In the genomic region with DNA sequence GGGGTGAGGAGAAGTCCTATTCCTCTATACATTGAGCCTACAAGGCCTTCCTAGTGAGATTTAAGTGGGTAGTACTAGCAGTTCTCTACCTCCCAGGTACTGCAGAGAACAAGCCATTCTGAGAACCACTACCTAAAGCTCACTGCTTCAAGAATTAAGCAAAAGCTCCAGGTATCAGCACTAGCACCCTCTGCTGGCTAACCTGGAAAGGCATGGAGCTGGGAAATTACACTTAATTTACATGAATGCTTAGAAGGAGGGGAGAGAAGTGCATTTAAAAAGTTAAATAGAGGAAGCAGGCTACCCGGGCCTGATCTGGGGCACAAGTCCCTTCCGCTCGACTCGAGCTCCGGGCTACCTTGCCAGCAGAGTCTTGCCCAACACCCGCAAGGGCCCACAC, we compare ENCODE assay signal across 8 mouse cellular contexts. TPM values are rescaled to one million over a fixed set of nuclear protein-coding genes. Genes with fewer than 3 reads are reported as not detected.
DNase-seq lines count a peak whose midpoint lies in the region; ATAC-seq and TF ChIP-seq lines count a peak whose summit lies in the region.

No protein-coding gene starts in this region.

- no peak overlapping the region for H3K4me3 ChIP-seq in kidney, adult 2 months (ENCODE audit: insufficient read depth, low read depth, low read length)
- no peak overlapping the region for H3K4me3 ChIP-seq in kidney, embryonic 15.5 days (replicated peaks)
- H3K4me3 ChIP-seq in ES-E14 (ENCODE audit: insufficient read depth in 1 of 2, low read depth in 1 of 2, low read length in 2 of 2, poor library complexity in 1 of 2, severe bottlenecking in 1 of 2), result no peak overlapping the region

- peak; percentile 23 for DNase-seq in kidney, adult 2 months
- peak; percentile 35 to 53 for DNase-seq in B cell, adult 2 months
- DNase-seq in ES-E14 (ENCODE audit: low read depth, low spot score), result peak; percentile 41
- DNase-seq in lung, postnatal 14 days, result peak; percentile 44
- DNase-seq in frontal cortex, postnatal 14 days (ENCODE audit: low spot score in 2 of 2), result no peak
- no peak for DNase-seq in gastrocnemius, postnatal 25 days

- in situ Hi-C loops in ES-E14 (cut with MboI; ENCODE audit: low sequenced_read_pairs in 2 of 2, unreplicated experiment in 2 of 2), result no loop called here

- no peak overlapping the region for H3K9ac ChIP-seq in kidney, embryonic 15.5 days
- no peak overlapping the region for H3K9ac ChIP-seq in ES-E14 (ENCODE audit: insufficient read depth, low read depth, low read length, poor library complexity, severe bottlenecking)

- H3K27ac ChIP-seq in kidney, adult 2 months (ENCODE audit: insufficient read depth, low read depth, low read length), result no peak overlapping the region
- no peak overlapping the region for H3K27ac ChIP-seq in kidney, embryonic 15.5 days
- no peak overlapping the region for H3K27ac ChIP-seq in ES-E14 (ENCODE audit: insufficient read depth, low read depth, low read length, poor library complexity, severe bottlenecking)

- no peaks in the 10 kb centered on the region for H3K27me3 ChIP-seq in kidney, adult 2 months (replicated peaks; ENCODE audit: control insufficient read depth, insufficient read depth, low read length)
- H3K27me3 ChIP-seq in kidney, embryonic 15.5 days, result 0 out of 2 replicates have a peak, but pooled peaks cover 8% of the 10 kb centered on the region

- no peaks in the 10 kb centered on the region for H3K36me3 ChIP-seq in kidney, adult 2 months (ENCODE audit: control insufficient read depth, insufficient read depth, low read length)
- H3K36me3 ChIP-seq in kidney, embryonic 15.5 days, result peaks cover 6% of the 10 kb centered on the region; the same call in 1 of the 2 replicates
- H3K36me3 ChIP-seq in ES-E14 (ENCODE audit: control insufficient read depth, insufficient read depth, low read length, poor library complexity, severe bottlenecking), result no peaks in the 10 kb centered on the region

- H3K4me1 ChIP-seq in kidney, adult 2 months (ENCODE audit: control insufficient read depth, insufficient read depth, low read length), result no peaks in the 10 kb centered on the region
- H3K4me1 ChIP-seq in kidney, embryonic 15.5 days, result no peaks in the 10 kb centered on the region
- no peaks in the 10 kb centered on the region for H3K4me1 ChIP-seq in ES-E14 (ENCODE audit: control insufficient read depth in 2 of 2, insufficient read depth in 2 of 2, low read length in 2 of 2, poor library complexity in 1 of 2)

- no peak overlapping the region for H3K4me2 ChIP-seq in kidney, embryonic 15.5 days

- TF ChIP-seq POLR2A in kidney, adult 2 months (IDR thresholded peaks at IDR 0.05; ENCODE audit: low read depth, low read length), result no peak

- ATAC-seq in kidney, embryonic 15.5 days (replicated peaks; ENCODE audit: low FRiP score), result no peak
- peak; percentile 86 for ATAC-seq in common myeloid progenitor, adult 5-6 weeks (replicated peaks; ENCODE audit: low read depth, poor library complexity, severe bottlenecking)

- no peaks in the 10 kb centered on the region for H3K9me3 ChIP-seq in kidney, embryonic 15.5 days (replicated peaks)
- no peaks in the 10 kb centered on the region for H3K9me3 ChIP-seq in ES-E14 (ENCODE audit: control insufficient read depth, insufficient read depth, low read depth, low read length)

- 68% methylated on average over 6 of the region's 6 CpGs for WGBS in kidney, adult 2 months
- WGBS in kidney, embryonic 15.5 days, result 88% methylated on average over 5 of the region's 6 CpGs

- TF ChIP-seq CTCF in kidney, adult 2 months (conservative IDR thresholded peaks at IDR 0.05; ENCODE audit: insufficient read depth, insufficient read length, low read depth, low read length), result peak; percentile 46

TF ChIP-seq in ES-E14, 5 proteins besides CTCF, POLR2A, EP300 and RAD21:
- TF ChIP-seq MAFK (IDR thresholded peaks at IDR 0.05; ENCODE audit: insufficient read depth, low read depth, low read length) (no peak), HCFC1 (IDR thresholded peaks at IDR 0.05; ENCODE audit: borderline replicate concordance, insufficient read depth, low read length) (no peak), CHD2 (IDR thresholded peaks at IDR 0.05; ENCODE audit: low read depth, low read length) (no peak), ZNF384 (IDR thresholded peaks at IDR 0.05; ENCODE audit: low read depth, low read length) (no peak), ZC3H11A (IDR thresholded peaks at IDR 0.05; ENCODE audit: borderline replicate concordance, low read depth, low read length) (no peak)

RNA-seq across cellular contexts. Expression of gene Trappc2, which starts 24.2 kb away (rescaled TPM):
- polyA plus RNA-seq in kidney, adult 2 months (2012; rRNA removed), result 4.0 and 5.8 TPM in 2 replicates
- 24.3 and 26.1 TPM in 2 replicates for polyA plus RNA-seq in kidney, embryonic 15.5 days (2015; fragmentation: Nextera tagmentation; extraction: Ambion mirVana)
- 5.0 and 13.3 TPM in 2 replicates for total RNA-seq in ES-E14 (2012; rRNA removed)
- total RNA-seq in common myeloid progenitor, adult 5-6 weeks (2017), result 7.9 and 13.0 TPM in 2 replicates
- total RNA-seq in gastrocnemius, postnatal 25 days (2021), result 10 to 100 TPM; 13.7 to 18.0 TPM

RNA-seq across cellular contexts. Expression of gene Ofd1, which starts 24.3 kb away (rescaled TPM):
- polyA plus RNA-seq in kidney, adult 2 months (2012; rRNA removed), result 1.3 and 1.4 TPM in 2 replicates
- polyA plus RNA-seq in kidney, embryonic 15.5 days (2015; fragmentation: Nextera tagmentation; extraction: Ambion mirVana), result 6.3 and 6.4 TPM in 2 replicates
- total RNA-seq in ES-E14 (2012; rRNA removed), result 8.0 and 10.7 TPM in 2 replicates
- total RNA-seq in common myeloid progenitor, adult 5-6 weeks (2017), result 13.1 and 15.8 TPM in 2 replicates
- 1 to 10 TPM; 4.1 to 4.8 TPM for total RNA-seq in gastrocnemius, postnatal 25 days (2021)

Comparison
In these comparisons a context has a peak if more than half of its experiments do, and no peak if none do; other contexts are left out.
1. DNase-seq: peak in kidney, adult 2 months (single experiment), B cell, adult 2 months (2 of 2), ES-E14 (single experiment) and lung, postnatal 14 days (single experiment); none in frontal cortex, postnatal 14 days (0 of 2) and gastrocnemius, postnatal 25 days (single experiment).